Mouse (Mus musculus) CD8-positive naive resting alpha-beta T cell, adult 2 months (primary cell): ENCODE data around the gene Sez6.

ENCODE experiments used
- DNase-seq, 2 experiments: peaks; one replicate each; pipeline ENCODE4 v3.0.0; 2022; ENCODE audit warnings: low read depth in 2 of 2, low spot score in 2 of 2

Gene Sez6

GRCm38 (mm10) chr11:77906097-77906687 lies 24.4 kb upstream of the Sez6 start:
- no peak for DNase-seq

- DNase-seq = no peak
Measured at GRCm38 (mm10) chr11:77906747-77907174, 23.8 kb upstream of the Sez6 start.

- DNase-seq = no peak
Measured at GRCm38 (mm10) chr11:77908468-77908867, 22.1 kb upstream of the Sez6 start.

GRCm38 (mm10) chr11:77909376-77909775 lies 21.2 kb upstream of the Sez6 start:
- no peak for DNase-seq

GRCm38 (mm10) chr11:77909776-77910175 lies 20.8 kb upstream of the Sez6 start:
- DNase-seq = no peak

- no peak for DNase-seq
Measured at GRCm38 (mm10) chr11:77913505-77913904, 17.1 kb upstream of the Sez6 start.

GRCm38 (mm10) chr11:77914598-77915260 lies 15.9 kb upstream of the Sez6 start:
- DNase-seq = no peak

GRCm38 (mm10) chr11:77916741-77917140 lies 13.9 kb upstream of the Sez6 start:
- DNase-seq = no peak

- DNase-seq = no peak
Measured at GRCm38 (mm10) chr11:77917166-77917565, 13.4 kb upstream of the Sez6 start.

GRCm38 (mm10) chr11:77923285-77923684 lies 7.3 kb upstream of the Sez6 start:
- DNase-seq = no peak

- DNase-seq = no peak
Measured at GRCm38 (mm10) chr11:77925836-77926657, 4.6 kb upstream of the Sez6 start.

- no peak for DNase-seq
Measured at GRCm38 (mm10) chr11:77926666-77927065, 3.9 kb upstream of the Sez6 start.

GRCm38 (mm10) chr11:77927837-77928236 lies 2.8 kb upstream of the Sez6 start:
- DNase-seq = no peak

GRCm38 (mm10) chr11:77931541-77932433 lies 1.2 kb downstream of the Sez6 start:
- DNase-seq = no peak

- no peak for DNase-seq
Measured at GRCm38 (mm10) chr11:77932576-77932975, 2.0 kb downstream of the Sez6 start.

- DNase-seq = no peak
Measured at GRCm38 (mm10) chr11:77934111-77934521, 3.5 kb downstream of the Sez6 start.

GRCm38 (mm10) chr11:77934568-77935311 lies 4.1 kb downstream of the Sez6 start:
- DNase-seq = no peak

- DNase-seq = no peak
Measured at GRCm38 (mm10) chr11:77936846-77937245, 6.2 kb downstream of the Sez6 start.

GRCm38 (mm10) chr11:77937649-77938410 lies 7.2 kb downstream of the Sez6 start:
- DNase-seq = no peak

GRCm38 (mm10) chr11:77942230-77942629 lies 11.6 kb downstream of the Sez6 start:
- no peak for DNase-seq
